15 mouse cellular contexts compared by ENCODE assay signal in the genomic region with DNA sequence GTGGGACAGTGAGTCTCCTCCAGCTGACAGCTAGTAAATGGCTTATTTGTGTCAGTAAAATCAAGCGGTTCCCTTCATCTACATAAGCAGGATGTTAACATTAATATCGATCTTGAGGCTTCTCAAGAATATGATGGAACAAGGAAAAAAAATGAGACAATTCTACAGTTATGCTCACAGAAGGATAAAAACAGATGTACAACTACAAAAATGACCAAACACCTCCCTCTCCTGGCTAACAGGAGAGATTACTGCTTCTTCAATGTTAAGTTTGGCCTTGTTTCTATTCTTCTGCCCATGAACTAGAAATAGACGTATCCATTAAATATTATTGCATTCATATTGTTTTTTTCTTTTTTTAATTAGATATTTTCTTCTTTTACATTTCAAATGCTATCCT.
A peak's percentile ranks its signal among the peaks of the same experiment; 100 is the strongest.
DNase-seq lines count a peak whose midpoint lies in the region; ATAC-seq and TF ChIP-seq lines count a peak whose summit lies in the region.
"Had no signal": no experiment of that assay in that cellular context is flagged by ENCODE, and none has a peak within 500 bp of the region (broad histone marks: within the 10 kb centered on the region; RNA-seq: fewer than 3 reads in every experiment).

No protein-coding gene starts in this region.

- H3K4me3 ChIP-seq in kidney, adult 2 months (ENCODE audit: insufficient read depth, low read depth, low read length), result no peak overlapping the region
- no peak overlapping the region for H3K4me3 ChIP-seq in midbrain, postnatal 0 days (ENCODE audit: low read depth, low read length)
- H3K4me3 ChIP-seq in midbrain, embryonic 13.5 days (replicated peaks), result no peak overlapping the region
- H3K4me3 ChIP-seq in cerebellum, adult 2 months (replicated peaks; ENCODE audit: insufficient read depth, low read depth, low read length), result no peak overlapping the region
- H3K4me3 ChIP-seq: embryonic facial prominence, embryonic 15.5 days; limb, embryonic 12.5 days had no signal

- DNase-seq in kidney, adult 2 months, result peak; percentile 25
- no peak for DNase-seq in kidney, postnatal 10 days
- peak; percentile 62 for DNase-seq in midbrain, postnatal 0 days (ENCODE audit: low spot score)
- peak; percentile 68 for DNase-seq in brain, embryonic 14.5 days (ENCODE audit: low read depth)
- DNase-seq in thymus, postnatal 4 days, result no peak
- DNase-seq in cerebellum, adult 2 months, result no peak
- DNase-seq: cerebellum, adult 9-10 months; heart, adult 18-20 months; heart, postnatal 36 days; kidney, adult 9 months; layer of hippocampus, adult 9-11 months; spleen, adult 18-20 months had no signal

- no peaks in the 10 kb centered on the region for H3K9me3 ChIP-seq in midbrain, postnatal 0 days (ENCODE audit: low read length)
- H3K9me3 ChIP-seq in midbrain, embryonic 13.5 days, result no peaks in the 10 kb centered on the region
- H3K9me3 ChIP-seq: embryonic facial prominence, embryonic 15.5 days; limb, embryonic 12.5 days had no signal

- no peak overlapping the region for H3K4me2 ChIP-seq in midbrain, postnatal 0 days (ENCODE audit: low read depth, low read length, poor library complexity, severe bottlenecking)
- no peak overlapping the region for H3K4me2 ChIP-seq in midbrain, embryonic 13.5 days (replicated peaks)
- H3K4me2 ChIP-seq: embryonic facial prominence, embryonic 15.5 days; limb, embryonic 12.5 days had no signal

- no peak for ATAC-seq in midbrain, postnatal 0 days (ENCODE audit: low FRiP score)
- ATAC-seq in midbrain, embryonic 13.5 days, result no peak

- no peaks in the 10 kb centered on the region for H3K36me3 ChIP-seq in kidney, adult 2 months (ENCODE audit: control insufficient read depth, insufficient read depth, low read length)
- no peaks in the 10 kb centered on the region for H3K36me3 ChIP-seq in midbrain, postnatal 0 days (ENCODE audit: insufficient read depth, low read length)
- no peaks in the 10 kb centered on the region for H3K36me3 ChIP-seq in midbrain, embryonic 13.5 days
- H3K36me3 ChIP-seq: embryonic facial prominence, embryonic 15.5 days; limb, embryonic 12.5 days had no signal

- no peaks in the 10 kb centered on the region; the same call in 1 of the 2 replicates for H3K4me1 ChIP-seq in kidney, adult 2 months (ENCODE audit: control insufficient read depth, insufficient read depth, low read length)
- H3K4me1 ChIP-seq in midbrain, postnatal 0 days (ENCODE audit: insufficient read depth, low read length), result peaks cover 4% of the 10 kb centered on the region; the same call in 1 of the 2 replicates
- peaks cover 19% of the 10 kb centered on the region for H3K4me1 ChIP-seq in midbrain, embryonic 13.5 days (replicated peaks)
- no peaks in the 10 kb centered on the region for H3K4me1 ChIP-seq in cerebellum, adult 2 months (ENCODE audit: control insufficient read depth, insufficient read depth, low read length)

- no peaks in the 10 kb centered on the region for H3K27me3 ChIP-seq in kidney, adult 2 months (replicated peaks; ENCODE audit: control insufficient read depth, insufficient read depth, low read length)
- no peaks in the 10 kb centered on the region for H3K27me3 ChIP-seq in midbrain, postnatal 0 days (ENCODE audit: insufficient read depth, low read length)
- H3K27me3 ChIP-seq in midbrain, embryonic 13.5 days, result no peaks in the 10 kb centered on the region
- H3K27me3 ChIP-seq in cerebellum, adult 2 months (ENCODE audit: control insufficient read depth, insufficient read depth, low read length), result no peaks in the 10 kb centered on the region; the same call in 1 of the 2 replicates
- H3K27me3 ChIP-seq: embryonic facial prominence, embryonic 15.5 days; limb, embryonic 12.5 days had no signal

- 0 out of 2 replicates have a peak, but pooled peaks have one; percentile 6 for TF ChIP-seq CTCF in kidney, adult 2 months (conservative IDR thresholded peaks at IDR 0.05; ENCODE audit: insufficient read depth, insufficient read length, low read depth, low read length)
- peak; percentile 78 for TF ChIP-seq CTCF in midbrain, postnatal 0 days (IDR thresholded peaks at IDR 0.05)
- no peak for TF ChIP-seq CTCF in brain, embryonic 14.5 days (IDR thresholded peaks at IDR 0.05; ENCODE audit: borderline replicate concordance, extremely low read depth, insufficient read depth, insufficient read length)
- no peak for TF ChIP-seq CTCF in cerebellum, adult 2 months (IDR thresholded peaks at IDR 0.05; ENCODE audit: borderline replicate concordance, insufficient read depth, low read depth, low read length)

- H3K9ac ChIP-seq in midbrain, postnatal 0 days (replicated peaks; ENCODE audit: low read length, poor library complexity, severe bottlenecking), result no peak overlapping the region
- no peak overlapping the region for H3K9ac ChIP-seq in midbrain, embryonic 13.5 days (replicated peaks)
- H3K9ac ChIP-seq: embryonic facial prominence, embryonic 15.5 days; limb, embryonic 12.5 days had no signal

- whole genome bisulfite sequencing in kidney, adult 2 months, result 69% methylated on average over 3 of the region's 3 CpGs
- 77% methylated on average over 3 of the region's 3 CpGs for WGBS in midbrain, postnatal 0 days
- 89% methylated on average over 3 of the region's 3 CpGs for WGBS in midbrain, embryonic 13.5 days
- WGBS in cerebellum, adult 2 months, result 80% methylated on average over 3 of the region's 3 CpGs

- no peak for TF ChIP-seq POLR2A in kidney, adult 2 months (IDR thresholded peaks at IDR 0.05; ENCODE audit: low read depth, low read length)
- no peak for TF ChIP-seq POLR2A in brain, embryonic 14.5 days (IDR thresholded peaks at IDR 0.05; ENCODE audit: borderline replicate concordance, extremely low read depth, insufficient read depth, insufficient read length, poor library complexity, severe bottlenecking)
- TF ChIP-seq POLR2A in cerebellum, adult 2 months (IDR thresholded peaks at IDR 0.05; ENCODE audit: borderline replicate concordance, insufficient read depth, low read length), result no peak

- H3K27ac ChIP-seq in kidney, adult 2 months (ENCODE audit: insufficient read depth, low read depth, low read length), result no peak overlapping the region
- no peak overlapping the region for H3K27ac ChIP-seq in midbrain, postnatal 0 days (ENCODE audit: low read depth, low read length)
- H3K27ac ChIP-seq in midbrain, embryonic 13.5 days, result no peak overlapping the region
- no peak overlapping the region for H3K27ac ChIP-seq in cerebellum, adult 2 months (ENCODE audit: insufficient read depth, low read length)
- H3K27ac ChIP-seq: embryonic facial prominence, embryonic 15.5 days had no signal

Comparison
In these comparisons a context has a peak if more than half of its experiments do, and no peak if none do; other contexts are left out.
1. DNase-seq: peak in kidney, adult 2 months (single experiment), midbrain, postnatal 0 days (single experiment) and brain, embryonic 14.5 days (single experiment); none in kidney, postnatal 10 days (single experiment), thymus, postnatal 4 days (single experiment) and cerebellum, adult 2 months (0 of 2).
2. CTCF ChIP-seq: peak in kidney, adult 2 months (single experiment) and midbrain, postnatal 0 days (single experiment); none in brain, embryonic 14.5 days (single experiment) and cerebellum, adult 2 months (single experiment).